Mouse (Mus musculus) c-Kit-negative CD71-positive TER-119-positive erythroid progenitor cells, embryonic 14.5 days (primary cell): ENCODE measurements around the gene Rnf31.

Experiments
- DNase-seq: peaks from one replicate; pipeline ENCODE4 v3.0.0-alpha.2; 2013; ENCODE audit warnings: low read depth, low spot score

The Rnf31 gene

GRCm38 (mm10) chr14:55591331-55591891 lies at the start of gene Rnf31:
TSS of gene Rnf31 (plus strand) at chr14:55591708.
- peak; percentile 92 for DNase-seq

GRCm38 (mm10) chr14:55542268-55542667 lies 49.2 kb upstream of the Rnf31 start:
- DNase-seq: no peak

- no peak for DNase-seq
Measured at GRCm38 (mm10) chr14:55544334-55544733, 47.2 kb upstream of the Rnf31 start.

GRCm38 (mm10) chr14:55550191-55550590 lies 41.3 kb upstream of the Rnf31 start:
- DNase-seq: no peak

- no peak for DNase-seq
Measured at GRCm38 (mm10) chr14:55551347-55551746, 40.2 kb upstream of the Rnf31 start.

DNA sequence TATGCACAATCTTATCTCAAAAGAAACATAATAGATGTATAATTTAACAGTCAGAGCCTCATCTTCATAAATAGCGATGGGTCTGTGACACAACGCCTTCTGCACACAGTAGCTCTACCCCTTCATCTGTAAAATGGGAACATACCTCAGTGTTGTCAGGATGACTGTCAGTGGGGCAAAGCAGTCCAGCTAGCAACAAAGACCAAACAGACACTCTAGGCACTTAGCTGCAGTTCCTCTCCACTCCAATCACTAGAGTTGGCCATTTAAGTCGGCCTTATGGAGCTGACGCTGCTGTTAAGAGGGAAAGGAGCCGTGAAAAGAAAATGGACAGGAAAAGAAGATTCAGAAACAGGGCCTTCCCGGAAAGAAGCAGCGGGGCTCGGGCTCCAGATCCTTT lies 39.7 kb upstream of the Rnf31 start:
- DNase-seq: no peak

DNA sequence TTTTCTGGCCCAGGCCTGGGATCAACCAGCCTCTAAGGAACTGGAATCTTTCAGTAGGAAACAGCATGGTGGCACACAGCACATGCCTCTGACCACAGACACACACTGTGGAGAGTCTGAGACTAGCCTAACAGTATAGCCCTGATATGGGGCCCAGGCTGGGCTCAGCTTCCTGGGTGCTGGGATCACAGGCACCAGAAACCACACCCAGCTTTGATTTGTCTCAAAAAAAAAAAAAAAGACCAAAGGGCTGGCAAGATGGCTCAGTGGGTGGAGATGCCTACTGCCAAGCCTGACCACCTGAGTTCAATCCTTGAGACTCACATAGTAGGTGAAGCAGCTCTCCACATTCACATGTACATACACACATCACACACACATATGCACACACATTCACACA lies 36.9 kb upstream of the Rnf31 start:
- DNase-seq: no peak

DNA sequence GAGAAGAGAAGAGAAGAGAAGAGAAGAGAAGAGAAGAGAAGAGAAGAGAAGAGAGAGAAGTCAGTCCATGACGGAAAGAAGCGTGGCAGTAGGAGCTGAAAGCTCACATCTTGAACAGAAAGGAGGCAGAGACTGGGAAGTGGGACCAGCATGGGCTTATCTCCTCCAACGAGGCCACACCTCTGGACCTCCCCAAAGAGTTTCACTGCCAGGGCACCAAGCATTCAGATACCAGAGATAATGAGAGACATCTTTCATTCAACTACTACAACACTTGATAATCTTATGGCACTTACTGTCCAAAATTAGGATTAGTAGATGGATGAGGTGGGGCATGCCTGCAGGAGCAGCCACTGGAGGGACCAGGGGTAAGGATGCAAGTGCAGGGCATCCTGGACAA lies 35.7 kb upstream of the Rnf31 start:
- no peak for DNase-seq

DNA sequence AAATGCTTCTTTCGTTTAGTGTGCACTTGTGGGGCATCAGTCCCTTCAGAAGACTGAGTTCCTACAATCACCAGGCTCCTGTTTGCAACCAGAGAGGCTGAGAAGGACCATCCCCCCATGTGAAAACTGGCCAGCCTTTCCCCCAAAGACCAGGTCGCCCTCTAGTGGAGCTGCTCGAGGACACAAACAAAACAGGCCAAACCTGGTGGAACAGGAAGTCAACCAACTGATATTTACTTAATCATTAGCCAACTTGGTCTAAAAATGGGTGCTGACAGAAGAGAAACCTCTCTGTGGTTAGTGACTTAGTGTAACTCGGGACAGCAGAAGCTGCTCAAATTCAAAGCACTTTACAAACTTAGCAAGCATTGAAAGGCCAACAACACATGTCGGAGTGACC lies 34.5 kb upstream of the Rnf31 start:
- peak; percentile 59 for DNase-seq

DNA sequence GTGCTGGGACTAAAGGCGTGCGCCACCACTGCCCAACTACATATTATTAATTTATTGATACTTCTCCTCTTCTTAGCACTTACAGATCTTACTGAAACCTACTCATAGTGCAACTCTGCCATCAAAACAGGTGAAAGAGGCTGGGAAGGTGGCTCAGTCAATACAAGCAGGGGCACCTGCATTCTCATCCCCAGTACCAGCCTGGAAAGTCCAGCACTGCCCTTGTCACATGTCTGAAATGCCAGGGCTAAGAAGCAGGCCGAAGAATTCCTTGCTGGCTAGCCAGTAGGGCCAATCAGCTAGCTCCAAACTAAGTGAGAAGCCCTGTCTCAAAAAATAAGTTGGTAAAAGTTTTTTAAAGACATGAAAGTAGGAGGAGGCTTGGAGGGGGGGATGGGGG lies 33.9 kb upstream of the Rnf31 start:
- no peak for DNase-seq

DNA sequence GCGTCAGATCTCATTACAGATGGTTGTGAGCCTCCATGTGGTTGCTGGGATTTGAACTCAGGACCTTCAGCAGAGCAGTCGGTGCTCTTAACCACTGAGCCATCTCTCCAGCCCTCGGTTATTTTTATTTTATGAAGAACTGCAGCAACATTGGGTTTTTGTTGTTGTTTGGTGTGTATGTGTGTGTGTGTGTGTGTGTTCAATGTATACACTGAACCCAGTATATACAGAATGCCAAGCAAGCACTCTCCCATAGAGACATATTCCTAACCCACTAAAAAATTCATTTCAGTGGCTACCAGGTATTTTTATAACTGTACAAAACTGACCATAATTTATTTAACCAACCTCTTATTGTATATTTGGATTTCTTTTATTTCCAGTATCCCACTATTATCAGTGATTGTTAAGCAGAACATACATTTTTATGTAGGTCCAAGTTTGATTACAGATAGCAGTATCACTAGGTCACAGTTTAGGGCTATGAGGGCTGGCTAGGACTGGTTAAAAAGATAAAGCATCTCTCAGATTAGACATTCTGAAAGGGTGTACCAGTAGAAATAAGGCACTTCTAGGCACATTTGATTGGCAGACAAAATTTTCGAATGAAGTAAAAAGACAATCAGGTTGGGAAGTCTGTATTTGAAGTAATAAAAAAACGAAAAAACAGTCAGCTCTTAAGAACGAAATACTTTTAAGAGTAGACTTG lies 32.6 kb upstream of the Rnf31 start:
- peak; percentile 58 for DNase-seq

DNA sequence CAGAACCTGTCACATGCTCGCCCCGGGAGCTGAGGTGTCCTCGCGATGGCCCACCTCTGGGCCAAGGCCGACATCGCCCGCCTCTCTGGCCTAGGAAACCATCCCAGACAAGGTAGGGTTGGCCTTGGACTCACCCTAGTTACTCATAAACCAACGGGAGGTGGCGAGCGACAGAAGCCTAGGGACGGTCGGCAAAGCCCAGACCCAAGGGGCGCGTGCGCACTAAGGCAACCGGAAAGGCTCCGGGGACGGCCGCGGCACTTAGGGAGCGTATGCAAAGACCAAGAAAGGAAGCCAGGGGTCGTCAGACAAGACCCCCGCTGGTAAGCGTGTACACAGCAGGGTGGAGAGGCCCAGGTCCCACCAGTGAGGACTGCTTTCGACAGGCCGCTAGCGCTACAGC lies 31.7 kb upstream of the Rnf31 start, which contains the start of gene Dcaf11:
TSS of gene Dcaf11 (plus strand) at position 208 of the 403 bp plus-strand sequence.
- DNase-seq: peak; percentile 82

- DNase-seq: peak; percentile 97
Measured at GRCm38 (mm10) chr14:55560202-55561073, 31.1 kb upstream of the Rnf31 start, which contains the start of gene A730061H03Rik. TSS of gene A730061H03Rik (minus strand) at chr14:55560406.

DNA sequence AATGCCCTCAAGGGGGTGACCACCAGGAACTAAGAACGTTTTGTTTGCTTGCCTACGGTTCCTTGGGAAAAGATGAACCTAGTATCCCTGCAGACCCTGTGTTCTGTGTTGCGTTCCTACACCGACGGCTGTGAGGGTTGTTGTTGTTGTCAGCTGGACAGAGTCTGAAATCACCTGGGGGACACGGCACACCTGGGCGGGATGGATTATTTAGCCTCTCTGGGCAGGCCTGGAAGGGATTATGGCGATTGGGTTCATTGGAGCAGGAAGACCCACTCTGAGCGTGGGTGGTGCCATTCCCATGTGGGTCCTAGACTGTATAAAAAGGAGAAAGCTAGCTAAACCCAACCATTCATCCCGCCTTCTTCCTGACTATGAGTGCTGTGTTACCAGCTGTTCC lies 29.6 kb upstream of the Rnf31 start:
- no peak for DNase-seq

DNA sequence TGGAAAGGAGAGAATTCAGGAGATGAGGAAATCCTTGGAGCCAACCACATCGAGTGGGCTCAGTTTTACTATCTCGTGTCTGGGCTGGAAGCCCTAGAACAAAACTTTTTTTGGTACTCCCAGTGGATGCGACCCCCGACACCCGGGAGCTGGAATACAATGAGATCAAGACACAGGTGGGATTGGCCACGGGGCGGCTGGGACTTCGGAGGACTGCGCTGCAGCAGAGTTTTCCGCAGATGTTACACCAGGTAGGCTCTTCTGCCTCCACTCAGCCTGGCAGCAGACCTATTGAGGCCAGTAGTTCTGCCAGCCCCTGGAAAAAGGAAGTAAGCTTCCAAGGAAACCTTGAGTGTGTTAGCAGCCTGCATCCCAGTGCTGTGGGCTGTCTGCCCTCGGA lies 28.3 kb upstream of the Rnf31 start:
- no peak for DNase-seq

GRCm38 (mm10) chr14:55565748-55566147 lies 25.8 kb upstream of the Rnf31 start:
- no peak for DNase-seq

GRCm38 (mm10) chr14:55567496-55567895 lies 24.0 kb upstream of the Rnf31 start:
- no peak for DNase-seq

- no peak for DNase-seq
Measured at GRCm38 (mm10) chr14:55570588-55570987, 20.9 kb upstream of the Rnf31 start.

DNA sequence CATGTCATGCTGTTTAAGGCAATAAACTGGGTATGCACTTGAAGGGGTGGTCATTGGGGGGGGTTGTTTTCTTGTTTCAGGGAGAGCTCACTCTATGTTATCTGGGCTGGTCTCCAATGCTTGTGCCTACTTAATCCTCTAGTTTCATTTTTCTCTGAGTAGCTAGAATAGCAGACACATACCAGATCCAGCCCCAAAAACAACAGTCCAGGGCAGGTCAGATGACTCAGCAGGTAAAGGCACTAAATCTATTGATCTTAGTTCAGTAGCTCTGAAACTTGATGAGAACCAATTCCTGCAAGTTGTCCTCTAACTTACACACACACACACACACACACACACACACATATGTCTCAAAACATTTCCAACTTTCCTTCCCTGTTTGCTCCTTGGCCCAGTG lies 19.7 kb upstream of the Rnf31 start:
- DNase-seq: no peak

DNA sequence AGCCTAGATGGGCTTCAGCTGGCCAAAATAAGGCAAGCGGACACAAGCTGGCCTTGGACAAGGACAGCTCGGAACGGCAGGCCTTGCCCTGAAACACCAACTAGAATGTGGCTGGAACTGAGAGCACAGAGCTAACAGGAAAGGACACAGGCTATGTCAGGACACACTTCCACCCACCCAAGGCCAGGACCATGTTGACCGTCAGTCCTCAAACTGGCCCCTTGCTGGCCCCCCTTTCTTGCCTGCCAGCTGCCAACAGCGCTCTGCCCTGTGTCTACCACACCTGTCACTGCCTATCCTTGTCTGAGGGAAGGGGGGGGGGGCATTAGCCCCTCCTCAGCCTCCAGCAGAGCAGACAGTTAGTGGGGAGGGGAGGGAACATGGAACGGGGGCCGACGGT lies 16.2 kb upstream of the Rnf31 start, which contains the start of gene Fitm1:
TSS of gene Fitm1 (plus strand) at position 316 of the 400 bp plus-strand sequence.
- DNase-seq: no peak

DNA sequence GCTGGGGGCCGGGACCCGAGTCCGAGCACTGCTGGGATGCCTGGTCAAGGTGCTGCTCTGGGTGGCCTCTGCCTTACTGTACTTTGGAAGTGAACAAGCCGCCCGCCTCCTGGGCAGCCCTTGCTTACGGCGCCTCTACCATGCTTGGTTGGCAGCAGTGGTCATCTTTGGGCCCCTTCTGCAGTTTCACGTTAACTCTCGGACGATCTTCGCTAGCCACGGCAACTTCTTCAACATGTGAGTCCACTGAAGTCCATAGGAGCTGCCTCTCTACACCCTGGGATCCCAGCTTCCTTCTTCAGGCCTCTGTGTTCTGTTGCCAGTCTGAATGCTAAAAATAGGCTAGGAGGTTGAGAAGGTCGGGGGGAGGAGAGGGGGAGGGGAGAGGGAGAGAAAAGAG lies 15.8 kb upstream of the Rnf31 start:
- DNase-seq: no peak

DNA sequence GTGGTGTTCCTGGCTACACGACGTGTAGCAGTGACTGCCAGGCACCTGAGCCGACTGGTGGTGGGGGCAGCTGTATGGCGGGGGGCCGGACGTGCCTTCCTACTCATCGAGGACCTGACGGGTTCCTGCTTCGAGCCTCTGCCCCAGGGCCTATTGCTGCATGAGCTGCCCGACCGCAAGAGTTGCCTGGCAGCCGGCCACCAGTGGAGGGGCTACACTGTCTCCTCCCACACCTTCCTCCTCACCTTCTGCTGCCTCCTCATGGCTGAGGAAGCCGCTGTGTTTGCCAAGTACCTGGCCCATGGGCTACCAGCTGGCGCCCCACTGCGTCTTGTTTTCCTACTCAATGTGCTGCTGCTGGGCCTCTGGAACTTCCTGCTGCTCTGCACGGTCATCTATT lies 15.1 kb upstream of the Rnf31 start:
- DNase-seq: no peak
